Mouse (Mus musculus) embryonic facial prominence, embryonic 12.5 days (tissue): ENCODE data around the gene Olfr763. TPM values are rescaled to one million over a fixed set of nuclear protein-coding genes. Genes with fewer than 3 reads are reported as not detected.
A peak's percentile ranks its signal among the peaks of the same experiment; 100 is the strongest.
"Not testable (repeated sequence)": the region's sequence is repeated elsewhere in the genome, so short reads cannot be mapped to it uniquely, and the experiment has no call there.

Experiments used
- ATAC-seq: fragments of 200-750 bp; cut with Nextera tagmentation; 2 replicates; pipeline ENCODE4 v1.8.0; 2017; ENCODE audit not compliant: insufficient number of reproducible peaks, insufficient read depth, low FRiP score, low TSS enrichment
- H3K27ac ChIP-seq: fragments of 300-500 bp; sonication (generic); 2 replicates; pipeline ENCODE4 v1.5.1; 2016; ENCODE audit warnings: mild to moderate bottlenecking
- H3K27me3 ChIP-seq: fragments of 300-500 bp; sonication (generic); 2 replicates; pipeline ENCODE4 v1.6.1; 2016; ENCODE audit warnings: mild to moderate bottlenecking, moderate library complexity
- H3K36me3 ChIP-seq: fragments of 300-500 bp; sonication (generic); 2 replicates; pipeline ENCODE4 v1.6.1; 2016; ENCODE audit warnings: mild to moderate bottlenecking
- H3K4me1 ChIP-seq: fragments of 300-500 bp; sonication (generic); 2 replicates; pipeline ENCODE4 v1.6.1; 2016
- H3K4me2 ChIP-seq: fragments of 300-500 bp; sonication (generic); replicated peaks from 2 replicates; pipeline ENCODE4 v1.6.1; 2016; ENCODE audit warnings: mild to moderate bottlenecking, moderate library complexity
- H3K4me3 ChIP-seq: fragments of 300-500 bp; sonication (generic); 2 replicates; pipeline ENCODE4 v1.5.1; 2016; ENCODE audit warnings: mild to moderate bottlenecking
- H3K9ac ChIP-seq: fragments of 300-500 bp; sonication (generic); 2 replicates; pipeline ENCODE4 v1.6.1; 2016; ENCODE audit warnings: mild to moderate bottlenecking, moderate library complexity
- H3K9me3 ChIP-seq: fragments of 300-500 bp; sonication (generic); 2 replicates; pipeline ENCODE4 v1.6.1; 2016; ENCODE audit warnings: mild to moderate bottlenecking, moderate library complexity
- WGBS: fragments of 180-500 bp; shearing (Covaris S2); methylation state at CpG from one replicate; pipeline ENCODE4 v1.1.7; 2016; 5-methylcytosine and 5-hydroxymethylcytosine counted together
- polyA plus RNA-seq: library from polyadenylated mRNA; unstranded; fragments of >200 nt; fragmentation: Nextera tagmentation; extraction: Ambion mirVana; gene quantifications from 2 replicates; pipeline ENCODE4 v1.2.1, GENCODE M21; 2016

The Olfr763 gene
- polyA plus RNA-seq, 1 experiment from 2014 or later: not detected

- H3K27me3 ChIP-seq: no peaks in the 10 kb centered on the region
- no peak overlapping the region for H3K9ac ChIP-seq
- H3K27ac ChIP-seq: no peak overlapping the region
- no peaks in the 10 kb centered on the region for H3K4me1 ChIP-seq
- H3K36me3 ChIP-seq: no peaks in the 10 kb centered on the region
- no peak for ATAC-seq
- no peaks in the 10 kb centered on the region for H3K9me3 ChIP-seq
- H3K4me2 ChIP-seq: no peak overlapping the region
- H3K4me3 ChIP-seq: no peak overlapping the region
Measured at GRCm38 (mm10) chr10:128990994-128991393, 19.6 kb upstream of the Olfr763 start.

GRCm38 (mm10) chr10:128995796-128996195 is 14.8 kb upstream of the Olfr763 start:
- Histone ChIP-seq H3K36me3 (no peaks in the 10 kb centered on the region), H3K9ac (no peak overlapping the region), H3K27me3 (no peaks in the 10 kb centered on the region), H3K27ac (no peak overlapping the region), H3K9me3 (no peaks in the 10 kb centered on the region), H3K4me1 (no peaks in the 10 kb centered on the region), H3K4me2 (no peak overlapping the region), H3K4me3 (no peak overlapping the region)
- 82% methylated on average over 1 of the region's 1 CpGs for WGBS
- ATAC-seq: no peak

- WGBS: 72% methylated on average over 4 of the region's 4 CpGs
Measured at GRCm38 (mm10) chr10:128996523-128997040, 14.0 kb upstream of the Olfr763 start.

GRCm38 (mm10) chr10:129004032-129004920 is 6.3 kb upstream of the Olfr763 start:
- 79% methylated on average over 14 of the region's 14 CpGs for WGBS
- no peaks in the 10 kb centered on the region for H3K4me1 ChIP-seq
- no peaks in the 10 kb centered on the region for H3K9me3 ChIP-seq
- H3K27ac ChIP-seq: no peak overlapping the region
- H3K4me2 ChIP-seq: no peak overlapping the region
- no peak overlapping the region for H3K4me3 ChIP-seq
- no peak for ATAC-seq
- H3K36me3 ChIP-seq: no peaks in the 10 kb centered on the region
- H3K27me3 ChIP-seq: no peaks in the 10 kb centered on the region
- H3K9ac ChIP-seq: no peak overlapping the region

More at GRCm38 (mm10) chr10:128996523-128997040, 14.0 kb upstream of the Olfr763 start:
- Histone ChIP-seq H3K4me2 (no peak overlapping the region), H3K4me3 (no peak overlapping the region), H3K9ac (no peak overlapping the region), H3K27ac (no peak overlapping the region), H3K4me1 (no peaks in the 10 kb centered on the region), H3K27me3 (no peaks in the 10 kb centered on the region), H3K36me3 (no peaks in the 10 kb centered on the region), H3K9me3 (no peaks in the 10 kb centered on the region)
- ATAC-seq: 0 out of 2 replicates have a peak, but pooled peaks have one; percentile 52

GRCm38 (mm10) chr10:129011511-129011910 is 920 bp downstream of the Olfr763 start:
- ATAC-seq, H3K4me2 ChIP-seq, H3K27me3 ChIP-seq, H3K4me3 ChIP-seq, H3K27ac ChIP-seq, H3K36me3 ChIP-seq, H3K4me1 ChIP-seq, H3K9me3 ChIP-seq, H3K9ac ChIP-seq: not testable (repeated sequence)
- WGBS: 55% methylated on average over 2 of the region's 5 CpGs

- Histone ChIP-seq H3K4me1 (no peaks in the 10 kb centered on the region), H3K27me3 (no peaks in the 10 kb centered on the region), H3K36me3 (no peaks in the 10 kb centered on the region), H3K4me3 (no peak overlapping the region), H3K4me2 (no peak overlapping the region), H3K27ac (no peak overlapping the region), H3K9ac (no peak overlapping the region), H3K9me3 (no peaks in the 10 kb centered on the region)
- ATAC-seq: no peak
Measured at GRCm38 (mm10) chr10:129014477-129014876, 3.9 kb downstream of the Olfr763 start.

GRCm38 (mm10) chr10:129023319-129023718 is 12.7 kb downstream of the Olfr763 start:
- Histone ChIP-seq H3K4me2 (no peak overlapping the region), H3K36me3 (no peaks in the 10 kb centered on the region), H3K9ac (no peak overlapping the region), H3K27ac (no peak overlapping the region), H3K4me1 (no peaks in the 10 kb centered on the region), H3K4me3 (no peak overlapping the region), H3K9me3 (no peaks in the 10 kb centered on the region), H3K27me3 (no peaks in the 10 kb centered on the region)
- ATAC-seq: no peak

GRCm38 (mm10) chr10:129026018-129026662 is 15.5 kb downstream of the Olfr763 start:
- Histone ChIP-seq H3K4me3 (no peak overlapping the region), H3K27me3 (no peaks in the 10 kb centered on the region), H3K9ac (no peak overlapping the region), H3K36me3 (no peaks in the 10 kb centered on the region), H3K4me2 (no peak overlapping the region), H3K27ac (no peak overlapping the region), H3K9me3 (no peaks in the 10 kb centered on the region), H3K4me1 (no peaks in the 10 kb centered on the region)
- 61% methylated on average over 3 of the region's 3 CpGs for WGBS
- ATAC-seq: no peak

GRCm38 (mm10) chr10:129028343-129028742 is 17.8 kb downstream of the Olfr763 start:
- Histone ChIP-seq H3K4me3 (no peak overlapping the region), H3K36me3 (no peaks in the 10 kb centered on the region), H3K4me1 (no peaks in the 10 kb centered on the region), H3K27me3 (no peaks in the 10 kb centered on the region), H3K4me2 (no peak overlapping the region), H3K9ac (no peak overlapping the region), H3K9me3 (no peaks in the 10 kb centered on the region), H3K27ac (no peak overlapping the region)
- no peak for ATAC-seq
- 82% methylated on average over 2 of the region's 2 CpGs for WGBS

- Histone ChIP-seq H3K4me2 (no peak within 1 kb of the TSS), H3K4me1 (no peaks in the 10 kb centered on the region), H3K4me3 (no peak within 1 kb of the TSS), H3K9ac (no peak within 1 kb of the TSS), H3K36me3 (no peaks in the 10 kb centered on the region), H3K27me3 (no peaks in the 10 kb centered on the region), H3K9me3 (no peaks in the 10 kb centered on the region), H3K27ac (no peak within 1 kb of the TSS)
- ATAC-seq: no peak
- WGBS: 80% methylated on average over 3 of the region's 3 CpGs
Measured at GRCm38 (mm10) chr10:129039796-129040195, 29.2 kb downstream of the Olfr763 start, which contains the start of gene Olfr764-ps1. Olfr764-ps1 (minus strand) TSS chr10:129039896.

- H3K4me2 ChIP-seq, H3K9me3 ChIP-seq, H3K4me1 ChIP-seq, H3K4me3 ChIP-seq, H3K9ac ChIP-seq, H3K36me3 ChIP-seq, H3K27ac ChIP-seq, ATAC-seq, H3K27me3 ChIP-seq: not testable (repeated sequence)
Measured at GRCm38 (mm10) chr10:129049898-129050297, 39.3 kb downstream of the Olfr763 start, which contains the start of gene Olfr765. Olfr765 (minus strand) TSS chr10:129049998.
